Mouse (Mus musculus) cerebellum, postnatal 10 days (tissue): Measurements from ENCODE around the gene AA467197.

ENCODE experiments used
- DNase-seq, 2 experiments: peaks; one replicate each; pipeline ENCODE4 v3.0.0; 2021; ENCODE audit warnings: mixed read lengths in 2 of 2

Gene AA467197

DNA sequence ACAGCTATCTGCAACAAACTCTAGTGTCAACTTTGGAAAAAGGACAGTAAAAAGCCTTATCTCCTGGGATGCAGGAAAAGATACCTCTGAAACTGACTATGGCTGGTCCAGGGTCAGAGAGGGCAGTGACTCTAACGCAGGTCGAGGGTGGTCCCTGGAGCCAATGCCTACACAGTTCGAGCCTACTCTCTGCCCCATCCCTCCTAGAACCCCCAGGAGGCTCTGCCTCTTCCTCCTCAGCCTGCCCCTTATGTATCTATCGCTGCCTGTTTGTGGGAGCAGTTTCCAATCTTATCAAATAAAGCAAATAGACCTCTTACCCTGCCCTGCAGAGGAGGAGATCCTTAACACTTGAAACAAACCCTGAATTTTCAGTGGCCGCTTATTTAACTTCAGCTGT lies 1.9 kb downstream of the AA467197 start:
- DNase-seq: no peak

DNA sequence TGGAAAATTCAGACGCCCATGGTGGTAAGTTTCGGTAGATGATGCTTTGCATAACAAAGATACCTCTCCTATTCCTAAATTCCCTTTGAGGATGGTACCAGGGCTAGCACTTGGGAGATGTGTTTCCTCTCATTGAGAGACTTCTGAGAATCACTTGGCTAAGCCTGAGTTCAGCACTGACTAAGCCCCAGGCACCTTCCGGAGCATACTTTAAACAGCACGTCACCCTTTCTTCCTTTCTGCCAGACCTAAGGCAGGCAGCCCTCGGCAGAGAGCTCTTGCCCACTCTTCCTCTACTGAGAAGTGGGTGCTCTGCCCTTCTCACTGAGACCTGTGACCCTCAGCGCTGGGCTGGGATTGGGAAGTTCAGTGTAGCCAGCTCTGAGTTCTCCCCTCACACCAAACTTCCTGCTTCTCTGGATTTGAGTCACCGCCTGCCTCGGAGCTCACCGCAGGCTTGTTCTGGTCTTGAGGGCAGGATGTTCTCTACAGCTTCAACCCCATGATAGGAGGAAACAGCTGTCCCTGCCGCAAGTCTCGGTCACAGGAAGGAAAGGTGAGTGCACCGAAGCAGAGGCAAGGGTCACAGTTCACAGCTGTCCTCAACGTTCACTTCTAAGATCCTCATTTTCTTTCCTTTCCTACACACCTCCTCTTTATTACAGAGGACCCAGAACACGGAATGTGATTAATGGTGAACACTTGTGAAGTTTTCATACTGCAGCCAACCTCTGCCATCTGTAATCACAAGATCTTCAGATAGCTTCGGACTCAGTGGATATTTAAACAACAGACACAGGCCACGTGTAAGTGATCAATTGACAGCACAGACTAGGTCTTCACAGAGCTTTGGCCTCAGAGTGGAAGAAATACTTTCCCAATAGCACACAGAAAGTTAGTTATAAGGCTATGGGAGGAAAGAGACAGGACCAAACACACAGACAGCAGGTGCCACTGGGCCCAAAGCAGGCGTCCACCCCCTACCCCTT lies 15.6 kb downstream of the AA467197 start:
- DNase-seq: no peak

DNA sequence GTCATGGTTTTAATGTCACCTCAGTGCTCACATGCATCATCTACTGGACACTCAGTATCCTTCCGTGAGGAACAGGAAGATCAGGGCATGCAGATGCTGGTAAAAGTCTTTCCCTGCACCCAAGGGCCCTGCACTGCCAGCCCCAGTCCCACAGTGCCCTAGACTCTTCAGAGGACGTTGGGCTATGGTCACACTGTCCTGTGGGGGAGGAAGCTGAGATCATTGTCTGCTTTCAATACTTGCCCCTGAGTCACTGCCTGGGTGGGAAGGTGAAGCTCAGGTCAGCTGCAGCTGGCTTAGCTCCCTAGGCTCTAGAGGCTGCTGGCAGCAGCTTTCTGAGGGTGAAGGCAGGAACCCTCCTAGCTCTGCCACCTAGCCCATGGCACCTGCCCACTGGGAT lies 19.3 kb downstream of the AA467197 start:
- DNase-seq: no peak

GRCm38 (mm10) chr2:122656767-122657166 lies 20.0 kb downstream of the AA467197 start:
- DNase-seq: no peak

DNA sequence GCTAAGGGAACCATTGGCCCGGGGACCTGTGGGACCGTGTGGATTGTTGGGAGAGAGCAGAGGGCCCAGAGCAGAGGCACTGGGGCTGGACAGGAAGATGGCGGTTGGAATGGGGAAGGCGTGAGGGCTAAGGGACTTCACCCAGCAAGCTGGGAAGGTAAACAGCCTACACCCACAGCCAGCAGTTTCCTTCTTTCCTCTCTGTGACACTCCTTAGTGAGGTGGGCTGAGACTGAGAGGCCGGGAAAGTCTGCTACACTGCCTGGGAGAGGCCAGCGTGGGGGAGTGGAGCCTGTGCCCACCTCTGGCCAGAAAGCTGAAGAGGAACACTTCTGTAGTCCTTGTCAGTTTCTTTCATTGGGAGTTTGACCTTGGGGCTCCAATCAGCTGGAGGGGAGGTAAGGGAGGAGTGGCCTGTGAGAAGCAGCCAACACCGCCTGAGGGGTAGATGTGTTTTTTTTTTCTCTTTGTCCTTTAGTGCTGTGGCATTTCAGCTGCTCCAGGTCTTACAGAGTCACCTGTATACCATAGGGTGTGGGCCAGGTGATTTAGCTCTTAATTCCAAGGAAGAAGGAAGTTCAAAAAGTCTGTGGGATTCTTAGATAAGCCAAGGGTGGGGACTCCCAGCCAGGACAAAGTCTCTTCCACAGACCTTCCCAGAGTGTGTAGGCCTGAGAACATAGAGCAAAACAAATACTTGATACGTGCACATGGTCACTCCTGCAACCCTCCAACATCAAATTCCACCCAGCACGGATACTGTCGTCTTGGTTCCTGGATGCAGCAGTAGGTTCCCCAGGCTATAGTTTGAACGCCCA lies 21.1 kb downstream of the AA467197 start:
- no peak for DNase-seq

- DNase-seq: no peak
Measured at GRCm38 (mm10) chr2:122659825-122660224, 23.0 kb downstream of the AA467197 start.

DNA sequence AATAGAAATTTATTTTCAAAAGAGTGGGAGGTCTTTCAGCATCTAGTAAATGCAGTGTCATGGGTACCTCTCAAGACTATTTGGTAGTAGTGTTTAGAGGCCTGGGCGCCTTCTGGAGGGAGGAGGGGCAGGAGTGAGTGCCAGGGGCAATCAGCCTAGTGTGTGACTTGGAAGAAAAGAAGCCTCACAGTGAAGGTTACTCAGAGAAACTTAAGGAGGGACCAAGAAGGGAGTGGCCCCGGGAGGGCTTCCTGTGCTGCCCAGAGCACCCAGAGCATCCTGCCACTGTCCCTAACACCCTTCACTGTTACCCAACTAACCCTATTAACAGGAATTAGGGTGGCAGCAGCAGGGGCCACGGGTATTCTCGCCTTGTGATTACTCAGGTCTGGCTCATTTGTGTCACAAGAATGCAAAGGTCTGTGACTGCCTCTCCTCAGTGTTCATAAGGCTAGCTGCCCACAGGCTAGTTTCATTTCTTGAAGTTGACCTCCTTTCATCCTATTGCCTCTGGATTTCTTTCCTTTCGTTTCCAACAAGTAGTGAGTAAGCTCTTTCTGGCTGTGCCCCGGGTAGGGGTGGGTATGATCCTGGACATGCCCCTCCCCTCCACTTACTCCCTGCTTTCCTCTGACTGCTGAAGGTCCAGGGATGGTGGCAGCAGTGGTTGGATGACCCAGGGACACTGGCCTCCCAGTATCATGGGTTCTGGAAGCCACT lies 28.6 kb downstream of the AA467197 start:
- DNase-seq: no peak

DNA sequence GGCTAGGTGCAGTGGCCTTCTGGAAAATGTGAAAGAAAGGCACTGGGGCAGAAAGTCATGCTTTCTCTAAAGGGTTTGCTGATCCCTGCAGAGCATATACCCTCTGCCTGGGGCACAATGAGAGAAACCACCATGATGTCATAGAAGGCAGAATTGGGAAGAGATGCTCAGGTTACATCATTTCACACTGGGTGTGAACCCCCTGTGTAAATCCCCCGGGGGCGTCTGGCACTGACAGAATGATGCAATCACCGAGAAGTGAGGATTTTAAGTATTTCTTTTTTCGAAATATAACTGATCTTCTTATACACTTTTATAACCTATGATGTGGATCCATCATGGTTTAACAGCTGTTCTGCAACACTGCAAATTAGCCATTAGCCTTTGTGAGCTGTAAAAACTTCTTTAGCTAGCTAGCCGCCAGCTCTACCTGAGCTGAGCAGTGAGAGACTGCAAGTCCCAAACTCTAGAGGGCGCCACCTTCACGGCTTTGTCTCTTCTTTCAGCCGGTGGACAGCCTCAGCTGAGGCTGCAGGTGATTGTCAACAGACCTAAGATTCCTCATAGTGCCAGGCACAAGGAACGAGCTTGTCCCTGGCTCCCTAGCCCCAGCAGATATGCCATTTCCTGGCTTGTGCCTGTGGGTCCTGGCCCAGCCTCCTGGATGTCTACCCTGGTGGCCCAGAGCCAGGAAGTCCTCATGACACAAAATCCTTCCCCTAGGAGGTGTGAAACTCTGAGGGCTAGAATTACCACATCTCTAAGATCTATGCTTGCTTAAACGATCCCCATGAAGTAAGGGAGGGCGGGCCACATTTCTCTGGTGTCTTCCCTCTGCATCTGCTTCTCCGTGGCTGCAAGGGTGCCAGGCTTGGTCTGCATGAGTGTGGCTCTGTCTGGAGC lies 29.4 kb downstream of the AA467197 start:
- DNase-seq: peak; percentile 58 to 75

- peak; percentile 54 to 61 for DNase-seq
Measured at GRCm38 (mm10) chr2:122667856-122668255, 31.1 kb downstream of the AA467197 start.

- no peak for DNase-seq
Measured at GRCm38 (mm10) chr2:122671714-122672113, 34.9 kb downstream of the AA467197 start.

DNA sequence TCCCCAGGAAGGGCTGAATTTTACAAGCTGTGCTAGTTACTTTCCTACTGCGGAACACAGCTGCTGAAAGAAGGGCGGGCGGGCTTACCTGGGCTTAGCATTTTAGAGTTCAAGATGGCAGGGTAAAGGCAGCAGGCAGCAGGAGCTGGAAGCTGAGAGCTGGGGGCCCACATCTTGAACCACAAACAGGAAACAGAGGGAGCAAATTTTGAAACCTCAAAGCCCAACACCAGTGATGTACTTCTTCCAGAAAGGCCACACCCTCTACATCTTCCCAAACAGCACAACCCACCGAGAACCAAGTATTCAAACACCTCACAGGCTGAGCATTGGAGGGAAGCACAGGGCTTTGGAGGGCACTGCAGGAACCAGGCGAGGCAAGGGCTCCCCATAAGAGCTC lies 36.1 kb downstream of the AA467197 start:
- DNase-seq: no peak

DNA sequence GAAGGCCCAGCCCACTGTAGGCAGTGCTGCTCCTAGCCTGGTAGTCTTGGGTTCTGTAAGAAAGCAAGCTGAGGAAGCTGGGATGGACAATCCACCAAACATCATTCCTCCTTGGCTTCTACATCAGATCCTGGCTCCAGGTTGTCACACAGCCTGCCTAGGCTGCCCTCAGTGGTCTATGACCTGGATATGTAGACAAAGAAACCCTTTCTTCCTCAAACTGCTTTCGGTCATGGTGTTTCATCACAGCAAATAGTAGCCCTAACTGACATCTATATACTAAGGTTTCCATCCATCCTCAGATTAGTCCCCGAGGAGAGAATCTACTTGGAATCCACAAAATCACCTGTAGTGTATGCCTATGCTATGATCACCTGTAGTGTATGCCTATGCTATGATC lies 38.3 kb downstream of the AA467197 start:
- DNase-seq: no peak

- DNase-seq: no peak
Measured at GRCm38 (mm10) chr2:122681379-122682137, 44.8 kb downstream of the AA467197 start.

DNA sequence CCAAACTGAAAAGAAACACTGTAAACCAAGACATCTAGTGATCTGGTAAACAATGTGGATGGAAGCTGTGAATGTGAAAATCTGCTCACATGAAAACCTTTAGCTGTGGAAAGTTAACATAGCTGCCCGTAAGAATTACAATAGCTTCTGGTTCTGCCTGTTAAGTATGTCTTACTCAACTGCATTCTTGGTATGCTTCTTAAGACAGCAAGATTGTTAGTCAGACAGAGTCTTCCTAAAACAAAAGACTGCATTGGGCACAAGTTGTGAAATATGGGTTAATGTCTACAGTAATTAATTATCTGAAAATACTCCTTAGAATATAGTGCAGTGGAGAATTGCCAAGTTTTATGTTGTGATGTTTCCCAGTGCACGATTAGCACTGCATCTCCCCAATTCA lies 45.7 kb downstream of the AA467197 start:
- DNase-seq: no peak

DNA sequence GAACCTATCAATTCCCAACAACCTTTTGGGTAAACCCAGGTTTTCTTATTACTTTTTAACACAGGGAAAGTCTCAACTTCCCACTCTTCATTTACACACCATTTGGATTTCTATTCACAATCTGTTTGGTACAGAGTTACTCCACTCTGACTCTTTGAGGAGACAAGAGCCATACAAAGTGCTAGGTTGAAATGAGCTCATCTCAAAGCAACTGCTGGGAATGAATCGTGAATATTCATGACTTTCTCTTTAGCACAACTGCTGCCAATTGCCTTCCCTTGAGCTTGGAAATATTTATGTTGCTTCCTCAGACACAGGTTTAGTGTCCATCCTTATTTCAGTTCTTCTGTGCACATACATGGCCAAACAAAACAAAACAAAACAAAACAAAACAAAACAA lies 46.9 kb downstream of the AA467197 start:
- DNase-seq: no peak

DNA sequence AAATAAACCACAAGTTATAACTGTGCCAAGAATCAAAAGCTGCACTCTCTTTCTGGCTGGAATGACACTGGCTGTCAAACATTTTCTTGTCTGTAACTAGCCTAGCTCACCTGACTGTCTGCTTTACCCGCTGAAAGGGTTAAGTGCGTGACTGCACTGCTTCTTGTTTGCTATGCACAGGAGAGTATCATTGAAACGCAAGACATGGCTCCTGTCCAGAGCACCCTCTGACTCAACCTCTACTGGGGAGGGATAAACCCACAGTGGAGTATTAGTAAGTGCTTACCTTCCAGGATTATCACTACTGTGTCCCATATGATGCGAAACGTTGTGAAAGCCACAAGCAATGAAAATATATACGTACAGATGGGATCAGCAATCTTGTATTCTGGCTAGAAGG lies 49.9 kb downstream of the AA467197 start:
- no peak for DNase-seq
